Mouse (Mus musculus): ENCODE measurements around the gene Ostm1. TPM values are rescaled to one million over a fixed set of nuclear protein-coding genes. Genes with fewer than 3 reads are reported as not detected.

The Ostm1 gene
- total RNA-seq (2021): 10 to 100 TPM; 12.2 to 12.9 TPM
- long read RNA-seq, experiment 1, transcript Ostm1-201 (6 exons, 3,006 nt): major isoform, 24 of 26 reads
- long read RNA-seq, experiment 1, partial matches to known transcripts: 0 of 26 reads
- long read RNA-seq, experiment 1, other reads (novel, unspliced or antisense): 2 of 26 reads
- long read RNA-seq, experiment 2, transcript Ostm1-201 (6 exons, 3,006 nt): major isoform, 33 of 37 reads
- long read RNA-seq, experiment 2, partial matches to known transcripts: 0 of 37 reads
- long read RNA-seq, experiment 2, other reads (novel, unspliced or antisense): 4 of 37 reads

- DNase-seq: no peak
- intact Hi-C loops (cut with DNase I; ENCODE audit: low total_unique reads): no loop called here
These were observed at the start of gene Ostm1, which contains the start of gene Nr2e1 for GRCm38 (mm10) chr10:42583157-42583872. Gene Ostm1 (plus strand): TSS chr10:42583822. Gene Nr2e1 (minus strand): TSS chr10:42583632.

- intact Hi-C loops (cut with DNase I; ENCODE audit: low total_unique reads): no loop called here
- no peak for DNase-seq
These were observed 49.7 kb upstream of the Ostm1 start for GRCm38 (mm10) chr10:42533836-42534453.

GRCm38 (mm10) chr10:42537571-42538316, 45.9 kb upstream of the Ostm1 start:
- no peak for DNase-seq
- intact Hi-C loops (cut with DNase I; ENCODE audit: low total_unique reads): no loop called here

- intact Hi-C loops (cut with DNase I; ENCODE audit: low total_unique reads): no loop called here
- DNase-seq: no peak
These were observed 37.7 kb upstream of the Ostm1 start for GRCm38 (mm10) chr10:42545707-42546503.

GRCm38 (mm10) chr10:42546507-42546906, 37.1 kb upstream of the Ostm1 start:
- no peak for DNase-seq
- intact Hi-C loops (cut with DNase I; ENCODE audit: low total_unique reads): no loop called here

- intact Hi-C loops (cut with DNase I; ENCODE audit: low total_unique reads): no loop called here
- DNase-seq: no peak
These were observed 23.9 kb upstream of the Ostm1 start for GRCm38 (mm10) chr10:42559581-42560200.

- no peak for DNase-seq
- intact Hi-C loops (cut with DNase I; ENCODE audit: low total_unique reads): no loop called here
These were observed 21.4 kb upstream of the Ostm1 start for GRCm38 (mm10) chr10:42562272-42562671.

- no peak for DNase-seq
- intact Hi-C loops (cut with DNase I; ENCODE audit: low total_unique reads): no loop called here
These were observed 11.1 kb upstream of the Ostm1 start for GRCm38 (mm10) chr10:42572567-42572966.

- DNase-seq: no peak
- intact Hi-C loops (cut with DNase I; ENCODE audit: low total_unique reads): no loop called here
These were observed 10.7 kb upstream of the Ostm1 start for GRCm38 (mm10) chr10:42572971-42573370.

- no peak for DNase-seq
- intact Hi-C loops (cut with DNase I; ENCODE audit: low total_unique reads): no loop called here
These were observed 9.0 kb upstream of the Ostm1 start for GRCm38 (mm10) chr10:42574639-42575038.

- DNase-seq: no peak
- intact Hi-C loops (cut with DNase I; ENCODE audit: low total_unique reads): no loop called here
These were observed 5.9 kb upstream of the Ostm1 start for GRCm38 (mm10) chr10:42577525-42578280.

GRCm38 (mm10) chr10:42578281-42578675, 5.3 kb upstream of the Ostm1 start:
- intact Hi-C loops (cut with DNase I; ENCODE audit: low total_unique reads): no loop called here
- no peak for DNase-seq

GRCm38 (mm10) chr10:42578698-42579474, 4.7 kb upstream of the Ostm1 start:
- no peak for DNase-seq
- intact Hi-C loops (cut with DNase I; ENCODE audit: low total_unique reads): no loop called here

GRCm38 (mm10) chr10:42579475-42580130, 4.0 kb upstream of the Ostm1 start:
- intact Hi-C loops (cut with DNase I; ENCODE audit: low total_unique reads): no loop called here

GRCm38 (mm10) chr10:42580131-42580950, 3.3 kb upstream of the Ostm1 start:
- DNase-seq: no peak
- intact Hi-C loops (cut with DNase I; ENCODE audit: low total_unique reads): no loop called here

More at GRCm38 (mm10) chr10:42579475-42580130, 4.0 kb upstream of the Ostm1 start:
- no peak for DNase-seq

- intact Hi-C loops (cut with DNase I; ENCODE audit: low total_unique reads): no loop called here
These were observed 2.7 kb upstream of the Ostm1 start for GRCm38 (mm10) chr10:42580951-42581277.

More at GRCm38 (mm10) chr10:42580951-42581277, 2.7 kb upstream of the Ostm1 start:
- DNase-seq: no peak
